Mouse (Mus musculus): ENCODE measurements around the gene Mthfd1l.

DNA sequence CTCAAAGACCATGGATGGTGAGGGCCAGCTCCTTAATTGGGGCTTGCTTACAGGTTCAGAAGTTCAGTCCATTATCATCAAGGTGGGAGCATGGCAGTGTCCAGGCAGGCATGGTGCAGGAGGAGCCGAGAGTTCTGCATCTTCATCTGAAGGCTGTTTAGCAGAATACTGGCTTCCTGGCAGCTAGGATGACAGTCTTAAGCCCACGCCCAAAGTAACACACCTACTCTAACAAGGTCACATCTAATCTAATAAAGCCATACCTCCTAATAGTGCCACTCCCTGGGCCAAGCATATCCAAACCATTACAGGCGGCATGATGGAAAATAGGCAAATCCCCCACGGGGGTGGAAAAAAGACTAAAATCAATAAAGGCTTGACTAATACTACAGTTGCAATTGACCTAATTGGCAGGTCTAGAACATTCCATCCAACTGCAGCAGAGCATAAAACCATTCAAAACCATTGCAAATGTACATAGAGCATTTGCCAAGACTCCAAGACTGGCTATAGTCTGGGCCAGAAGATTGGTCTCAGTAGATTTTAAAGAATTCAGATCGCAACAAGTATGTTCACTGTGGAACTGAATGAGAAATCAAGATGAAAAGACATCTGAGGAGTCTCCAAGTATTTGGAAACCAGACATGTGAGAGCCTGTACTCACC, 162.3 kb downstream of the Mthfd1l start:
- no peak for TF ChIP-seq CTCF (IDR thresholded peaks at IDR 0.05; ENCODE audit: low read depth)
- no peak for TF ChIP-seq EP300 (optimal IDR thresholded peaks at IDR 0.05)

All from stomach, postnatal 0 days (tissue).